ENCODE assay signal across 8 mouse cellular contexts in genomic region chr19:37697651-37698272, GRCm38 (mm10). TPM values are rescaled to one million over a fixed set of nuclear protein-coding genes. Genes with fewer than 3 reads are reported as not detected.
DNase-seq lines count a peak whose midpoint lies in the region; ATAC-seq and TF ChIP-seq lines count a peak whose summit lies in the region.

TSS of gene Cyp26a1 (plus strand) at chr19:37697798.

- 3% methylated on average over 51 of the region's 51 CpGs for WGBS in liver, adult 2 months
- under 1% methylated on average over 51 of the region's 51 CpGs for WGBS in forebrain, embryonic 15.5 days
- under 1% methylated on average over 49 of the region's 51 CpGs for WGBS in limb, embryonic 14.5 days
- under 1% methylated on average over 51 of the region's 51 CpGs for WGBS in stomach, embryonic 15.5 days

- ATAC-seq in forebrain, embryonic 15.5 days (replicated peaks) = 0 out of 2 replicates have a peak, but pooled peaks have one; percentile 14
- ATAC-seq in limb, embryonic 14.5 days (ENCODE audit: low FRiP score, low read depth) = no peak
- ATAC-seq in stomach, embryonic 15.5 days (ENCODE audit: insufficient read depth, low FRiP score, low read depth) = no peak
- ATAC-seq in inflammation-experienced regulatory T-cells, adult 6 months = no peak

- H3K27me3 ChIP-seq in liver, adult 2 months (ENCODE audit: control insufficient read depth, insufficient read depth, low read length) = no peaks in the 10 kb centered on the region
- H3K27me3 ChIP-seq in forebrain, embryonic 15.5 days = peaks cover 97% of the 10 kb centered on the region
- peaks cover 100% of the 10 kb centered on the region for H3K27me3 ChIP-seq in limb, embryonic 14.5 days (ENCODE audit: control insufficient read depth, insufficient read depth, low read length)
- H3K27me3 ChIP-seq in stomach, embryonic 15.5 days (replicated peaks) = peaks cover 93% of the 10 kb centered on the region

- no peak for TF ChIP-seq CTCF in liver, adult 2 months (IDR thresholded peaks at IDR 0.05; ENCODE audit: low read depth, low read length)

- peak; percentile 65; the same call in 1 of the 2 replicates for TF ChIP-seq POLR2A in liver, adult 2 months (IDR thresholded peaks at IDR 0.05; ENCODE audit: extremely low read depth, insufficient read depth, low read length)
- TF ChIP-seq POLR2A in limb, embryonic 14.5 days (IDR thresholded peaks at IDR 0.05; ENCODE audit: borderline replicate concordance, extremely low read depth, insufficient read depth, insufficient read length) = no peak

- H3K9me3 ChIP-seq in forebrain, embryonic 15.5 days = no peaks in the 10 kb centered on the region
- H3K9me3 ChIP-seq in limb, embryonic 14.5 days (ENCODE audit: control insufficient read depth, low read length) = no peaks in the 10 kb centered on the region
- no peaks in the 10 kb centered on the region for H3K9me3 ChIP-seq in stomach, embryonic 15.5 days

- peaks cover 13% of the 10 kb centered on the region; the same call in 1 of the 2 replicates for H3K4me1 ChIP-seq in liver, adult 2 months (ENCODE audit: control insufficient read depth, insufficient read depth, low read length)
- peaks cover 37% of the 10 kb centered on the region for H3K4me1 ChIP-seq in forebrain, embryonic 15.5 days
- peaks cover 29% of the 10 kb centered on the region for H3K4me1 ChIP-seq in limb, embryonic 14.5 days (ENCODE audit: control insufficient read depth, insufficient read depth, low read length)
- peaks cover 20% of the 10 kb centered on the region for H3K4me1 ChIP-seq in stomach, embryonic 15.5 days

- peaks cover 3% of the 10 kb centered on the region; the same call in 1 of the 2 replicates for H3K36me3 ChIP-seq in liver, adult 2 months (ENCODE audit: control insufficient read depth, insufficient read depth, low read length)
- no peaks in the 10 kb centered on the region for H3K36me3 ChIP-seq in forebrain, embryonic 15.5 days
- no peaks in the 10 kb centered on the region for H3K36me3 ChIP-seq in limb, embryonic 14.5 days (ENCODE audit: control insufficient read depth, insufficient read depth, low read length)
- no peaks in the 10 kb centered on the region for H3K36me3 ChIP-seq in stomach, embryonic 15.5 days

- H3K27ac ChIP-seq in liver, adult 2 months (replicated peaks; ENCODE audit: insufficient read depth, low read depth, low read length) = peak within 1 kb of the TSS; percentile 86
- H3K27ac ChIP-seq in forebrain, embryonic 15.5 days (replicated peaks) = no peak within 1 kb of the TSS
- H3K27ac ChIP-seq in limb, embryonic 14.5 days (replicated peaks; ENCODE audit: low read depth, low read length) = no peak within 1 kb of the TSS
- no peak within 1 kb of the TSS for H3K27ac ChIP-seq in stomach, embryonic 15.5 days

- DNase-seq in liver, adult 2 months (ENCODE audit: extremely low read depth, low read depth, low spot score) = peak; percentile 84
- no peak for DNase-seq in liver
- DNase-seq in limb, embryonic 14.5 days (ENCODE audit: low spot score) = no peak
- DNase-seq in urinary bladder, postnatal 14 days (ENCODE audit: low spot score) = no peak
- no peak for DNase-seq in thymus, postnatal 10 days (ENCODE audit: low spot score in 2 of 2)

- H3K4me2 ChIP-seq in forebrain, embryonic 15.5 days (replicated peaks) = peak within 1 kb of the TSS; percentile 53
- H3K4me2 ChIP-seq in limb, embryonic 14.5 days (replicated peaks; ENCODE audit: low read depth, low read length, severe bottlenecking) = peak within 1 kb of the TSS; percentile 56
- H3K4me2 ChIP-seq in stomach, embryonic 15.5 days = peak within 1 kb of the TSS; percentile 63

- H3K4me3 ChIP-seq in liver, adult 2 months (ENCODE audit: insufficient read depth, low read depth, low read length) = peak within 1 kb of the TSS; percentile 68
- H3K4me3 ChIP-seq in forebrain, embryonic 15.5 days = peak within 1 kb of the TSS; percentile 36
- peak within 1 kb of the TSS; percentile 35 for H3K4me3 ChIP-seq in limb, embryonic 14.5 days (replicated peaks; ENCODE audit: low read length)
- peak within 1 kb of the TSS; percentile 36 for H3K4me3 ChIP-seq in stomach, embryonic 15.5 days (replicated peaks)

- no peaks in the 10 kb centered on the region for H3K79me2 ChIP-seq in liver, adult 2 months (ENCODE audit: control insufficient read depth, insufficient read depth, low read length)

- H3K9ac ChIP-seq in liver, adult 2 months (ENCODE audit: low read depth, low read length) = peak within 1 kb of the TSS; percentile 65
- H3K9ac ChIP-seq in forebrain, embryonic 15.5 days (replicated peaks) = no peak within 1 kb of the TSS
- H3K9ac ChIP-seq in limb, embryonic 14.5 days (ENCODE audit: low read depth, low read length, severe bottlenecking) = 0 out of 2 replicates have a peak within 1 kb of the TSS, but pooled peaks have one; percentile 25
- H3K9ac ChIP-seq in stomach, embryonic 15.5 days = no peak within 1 kb of the TSS

RNA-seq across cellular contexts. Expression of gene Cyp26a1, which starts in this region (rescaled TPM):
- 35.5 and 37.2 TPM in 2 replicates for total RNA-seq in liver, adult 2 months (2014; rRNA removed)
- 8.8 and 229 TPM in 2 replicates for polyA plus RNA-seq in liver, adult 2 months (2012; rRNA removed)
- not detected in 2 replicates for polyA plus RNA-seq in forebrain, embryonic 15.5 days (2015; fragmentation: Nextera tagmentation; extraction: Ambion mirVana)
- polyA plus RNA-seq in limb, embryonic 14.5 days (2012; rRNA removed) = 6.6 and 8.3 TPM in 2 replicates
- polyA plus RNA-seq in limb, embryonic 14.5 days (2014; fragmentation: Nextera tagmentation; extraction: Ambion mirVana) = 3.0 and 3.4 TPM in 2 replicates
- polyA plus RNA-seq in stomach, embryonic 15.5 days (2015; fragmentation: Nextera tagmentation; extraction: Ambion mirVana) = 4.5 and 8.5 TPM in 2 replicates
- polyA plus RNA-seq in inflammation-experienced regulatory T-cells, adult 6 months (2017; shearing (Covaris generic)) = not detected

Comparison
In these comparisons a context has a peak if more than half of its experiments do, and no peak if none do; other contexts are left out.
1. Peak in ATAC-seq, H3K4me3 ChIP-seq and H3K4me2 ChIP-seq in forebrain, embryonic 15.5 days; RNA of the gene not detected or under 1 TPM.
2. H3K9ac ChIP-seq: peak in liver, adult 2 months (single experiment) and limb, embryonic 14.5 days (single experiment); none in forebrain, embryonic 15.5 days (single experiment) and stomach, embryonic 15.5 days (single experiment).
3. Peak in every context shown above with its lines, with median percentiles within 50 percentile points of each other: H3K4me3 ChIP-seq and H3K4me2 ChIP-seq.